Mouse (Mus musculus): ENCODE results near the gene Anapc15-ps. TPM values are rescaled to one million over a fixed set of nuclear protein-coding genes. Genes with fewer than 3 reads are reported as not detected.

The Anapc15-ps gene
- polyA plus RNA-seq, 1 experiment from 2014 or later = not detected

- H3K4me3 ChIP-seq = no peak overlapping the region
- ATAC-seq (ENCODE audit: insufficient number of reproducible peaks, insufficient read depth, low FRiP score, low TSS enrichment, low read depth) = no peak
- WGBS = 58% methylated on average over 7 of the region's 7 CpGs
- H3K4me1 ChIP-seq = 0 out of 2 replicates have a peak, but pooled peaks cover 6% of the 10 kb centered on the region
- H3K27ac ChIP-seq = no peak overlapping the region
- no peaks in the 10 kb centered on the region for H3K27me3 ChIP-seq
- H3K36me3 ChIP-seq = no peaks in the 10 kb centered on the region
- no peak overlapping the region for H3K4me2 ChIP-seq
- H3K9ac ChIP-seq = no peak overlapping the region
- H3K9me3 ChIP-seq = no peaks in the 10 kb centered on the region
Measured at GRCm38 (mm10) chr10:95689058-95689457, 15.8 kb upstream of the Anapc15-ps start.

GRCm38 (mm10) chr10:95687558-95688141 lies 14.4 kb upstream of the Anapc15-ps start:
- H3K4me2 ChIP-seq = no peak overlapping the region
- H3K27me3 ChIP-seq = no peaks in the 10 kb centered on the region
- no peak for ATAC-seq (ENCODE audit: insufficient number of reproducible peaks, insufficient read depth, low FRiP score, low TSS enrichment, low read depth)
- no peaks in the 10 kb centered on the region for H3K9me3 ChIP-seq
- no peak overlapping the region for H3K4me3 ChIP-seq
- no peak overlapping the region for H3K27ac ChIP-seq
- H3K9ac ChIP-seq = no peak overlapping the region
- H3K4me1 ChIP-seq = 0 out of 2 replicates have a peak, but pooled peaks cover 6% of the 10 kb centered on the region
- no peaks in the 10 kb centered on the region for H3K36me3 ChIP-seq
- WGBS = 74% methylated on average over 21 of the region's 21 CpGs

GRCm38 (mm10) chr10:95686041-95686440 lies 12.8 kb upstream of the Anapc15-ps start:
- Histone ChIP-seq H3K4me1 (peaks cover 6% of the 10 kb centered on the region; the same call in 1 of the 2 replicates), H3K4me3 (no peak overlapping the region), H3K4me2 (no peak overlapping the region), H3K36me3 (no peaks in the 10 kb centered on the region), H3K9ac (no peak overlapping the region), H3K9me3 (no peaks in the 10 kb centered on the region), H3K27ac (no peak overlapping the region), H3K27me3 (no peaks in the 10 kb centered on the region)
- no peak for ATAC-seq (ENCODE audit: insufficient number of reproducible peaks, insufficient read depth, low FRiP score, low TSS enrichment, low read depth)
- WGBS = 81% methylated on average over 4 of the region's 4 CpGs

GRCm38 (mm10) chr10:95684782-95685555 lies 11.7 kb upstream of the Anapc15-ps start:
- Histone ChIP-seq H3K4me1 (peaks cover 14% of the 10 kb centered on the region), H3K9me3 (no peaks in the 10 kb centered on the region), H3K4me3 (no peak overlapping the region), H3K4me2 (0 out of 2 replicates have a peak overlapping the region, but pooled peaks have one; percentile 7), H3K27me3 (no peaks in the 10 kb centered on the region), H3K36me3 (no peaks in the 10 kb centered on the region), H3K27ac (no peak overlapping the region), H3K9ac (no peak overlapping the region)
- WGBS = 37% methylated on average over 15 of the region's 15 CpGs
- no peak for ATAC-seq (ENCODE audit: insufficient number of reproducible peaks, insufficient read depth, low FRiP score, low TSS enrichment, low read depth)

GRCm38 (mm10) chr10:95684250-95684649 lies 11.0 kb upstream of the Anapc15-ps start:
- H3K9me3 ChIP-seq = no peaks in the 10 kb centered on the region
- H3K4me2 ChIP-seq = no peak overlapping the region
- H3K27me3 ChIP-seq = no peaks in the 10 kb centered on the region
- H3K4me1 ChIP-seq = peaks cover 15% of the 10 kb centered on the region
- no peaks in the 10 kb centered on the region for H3K36me3 ChIP-seq
- H3K4me3 ChIP-seq = no peak overlapping the region
- no peak overlapping the region for H3K9ac ChIP-seq
- no peak for ATAC-seq (ENCODE audit: insufficient number of reproducible peaks, insufficient read depth, low FRiP score, low TSS enrichment, low read depth)
- WGBS = 92% methylated on average over 4 of the region's 4 CpGs
- no peak overlapping the region for H3K27ac ChIP-seq

GRCm38 (mm10) chr10:95683735-95684134 lies 10.5 kb upstream of the Anapc15-ps start:
- no peak overlapping the region for H3K27ac ChIP-seq
- no peak overlapping the region for H3K4me3 ChIP-seq
- 95% methylated on average over 3 of the region's 3 CpGs for WGBS
- H3K27me3 ChIP-seq = no peaks in the 10 kb centered on the region
- peaks cover 15% of the 10 kb centered on the region for H3K4me1 ChIP-seq
- no peaks in the 10 kb centered on the region for H3K36me3 ChIP-seq
- H3K9me3 ChIP-seq = no peaks in the 10 kb centered on the region
- H3K4me2 ChIP-seq = no peak overlapping the region
- H3K9ac ChIP-seq = no peak overlapping the region
- no peak for ATAC-seq (ENCODE audit: insufficient number of reproducible peaks, insufficient read depth, low FRiP score, low TSS enrichment, low read depth)

- H3K4me1 ChIP-seq = peaks cover 18% of the 10 kb centered on the region
- 60% methylated on average over 10 of the region's 10 CpGs for WGBS
- H3K4me3 ChIP-seq = no peak overlapping the region
- H3K9ac ChIP-seq = no peak overlapping the region
- H3K27me3 ChIP-seq = no peaks in the 10 kb centered on the region
- no peaks in the 10 kb centered on the region for H3K9me3 ChIP-seq
- H3K36me3 ChIP-seq = no peaks in the 10 kb centered on the region
- H3K4me2 ChIP-seq = no peak overlapping the region
- no peak overlapping the region for H3K27ac ChIP-seq
- no peak for ATAC-seq (ENCODE audit: insufficient number of reproducible peaks, insufficient read depth, low FRiP score, low TSS enrichment, low read depth)
Measured at GRCm38 (mm10) chr10:95682964-95683363, 9.7 kb upstream of the Anapc15-ps start.

GRCm38 (mm10) chr10:95682091-95682740 lies 9.0 kb upstream of the Anapc15-ps start:
- Histone ChIP-seq H3K27ac (no peak overlapping the region), H3K36me3 (no peaks in the 10 kb centered on the region)

GRCm38 (mm10) chr10:95681481-95681880 lies 8.2 kb upstream of the Anapc15-ps start:
- 72% methylated on average over 4 of the region's 4 CpGs for WGBS
- peaks cover 23% of the 10 kb centered on the region for H3K4me1 ChIP-seq
- ATAC-seq (ENCODE audit: insufficient number of reproducible peaks, insufficient read depth, low FRiP score, low TSS enrichment, low read depth) = no peak

More at GRCm38 (mm10) chr10:95682091-95682740, 9.0 kb upstream of the Anapc15-ps start:
- H3K4me2 ChIP-seq = no peak overlapping the region
- peaks cover 23% of the 10 kb centered on the region for H3K4me1 ChIP-seq
- H3K9me3 ChIP-seq = no peaks in the 10 kb centered on the region
- no peak overlapping the region for H3K9ac ChIP-seq
- H3K4me3 ChIP-seq = no peak overlapping the region
- WGBS = 77% methylated on average over 9 of the region's 9 CpGs
- H3K27me3 ChIP-seq = no peaks in the 10 kb centered on the region
- no peak for ATAC-seq (ENCODE audit: insufficient number of reproducible peaks, insufficient read depth, low FRiP score, low TSS enrichment, low read depth)

GRCm38 (mm10) chr10:95681058-95681440 lies 7.8 kb upstream of the Anapc15-ps start:
- no peaks in the 10 kb centered on the region for H3K9me3 ChIP-seq
- H3K4me3 ChIP-seq = peak overlapping the region; percentile 23
- ATAC-seq (ENCODE audit: insufficient number of reproducible peaks, insufficient read depth, low FRiP score, low TSS enrichment, low read depth) = no peak
- H3K4me1 ChIP-seq = peaks cover 23% of the 10 kb centered on the region
- no peaks in the 10 kb centered on the region for H3K27me3 ChIP-seq
- H3K27ac ChIP-seq = no peak overlapping the region
- WGBS = 54% methylated on average over 7 of the region's 7 CpGs
- no peaks in the 10 kb centered on the region for H3K36me3 ChIP-seq
- peak overlapping the region; percentile 45 for H3K4me2 ChIP-seq
- no peak overlapping the region for H3K9ac ChIP-seq

More at GRCm38 (mm10) chr10:95681481-95681880, 8.2 kb upstream of the Anapc15-ps start:
- peak overlapping the region; percentile 45; the same call in 1 of the 2 replicates for H3K4me2 ChIP-seq
- no peaks in the 10 kb centered on the region for H3K9me3 ChIP-seq
- no peak overlapping the region for H3K9ac ChIP-seq
- H3K27ac ChIP-seq = no peak overlapping the region
- H3K4me3 ChIP-seq = no peak overlapping the region
- H3K36me3 ChIP-seq = no peaks in the 10 kb centered on the region
- H3K27me3 ChIP-seq = no peaks in the 10 kb centered on the region

GRCm38 (mm10) chr10:95680153-95681057 lies 7.2 kb upstream of the Anapc15-ps start:
- H3K9me3 ChIP-seq = no peaks in the 10 kb centered on the region
- peak overlapping the region; percentile 23 for H3K4me3 ChIP-seq
- H3K27me3 ChIP-seq = no peaks in the 10 kb centered on the region
- WGBS = 63% methylated on average over 28 of the region's 28 CpGs
- ATAC-seq (ENCODE audit: insufficient number of reproducible peaks, insufficient read depth, low FRiP score, low TSS enrichment, low read depth) = no peak
- H3K4me1 ChIP-seq = peaks cover 23% of the 10 kb centered on the region
- no peak overlapping the region for H3K27ac ChIP-seq
- no peaks in the 10 kb centered on the region for H3K36me3 ChIP-seq
- H3K4me2 ChIP-seq = peak overlapping the region; percentile 45
- H3K9ac ChIP-seq = no peak overlapping the region
